Mouse (Mus musculus) urinary bladder, adult 18-20 months (tissue): ENCODE measurements around the gene Cacna1c.

Source experiments
- DNase-seq, 2 experiments: peaks; one replicate each; pipeline ENCODE4 v3.0.0; 2022; ENCODE audit warnings: low spot score in 2 of 2, mixed read lengths in 2 of 2

Gene Cacna1c

GRCm38 (mm10) chr6:119196382-119197305 is at the start of gene Cacna1c:
Gene Cacna1c, minus strand, starts transcription at chr6:119196418.
- no peak for DNase-seq

- no peak for DNase-seq
Observed at GRCm38 (mm10) chr6:119240871-119241705, 44.9 kb upstream of the Cacna1c start.

DNA sequence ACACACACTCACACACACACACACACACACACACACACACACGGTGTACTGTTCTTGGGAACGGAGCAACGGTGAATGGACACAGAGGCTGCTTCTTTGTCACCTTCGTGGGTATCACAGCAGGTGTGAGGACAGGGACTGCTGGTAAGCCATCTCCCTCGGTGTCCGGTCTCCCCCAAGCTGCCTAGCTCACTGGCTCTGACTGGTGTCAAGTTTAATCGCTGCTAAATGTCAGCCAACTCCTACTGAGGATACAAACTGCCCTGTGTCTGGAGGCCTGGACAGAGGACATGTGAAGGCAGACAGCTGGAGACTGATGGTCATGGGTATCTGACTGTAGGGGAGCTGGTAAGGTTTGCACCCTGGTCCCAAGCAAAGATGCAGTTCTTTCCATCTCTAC is 44.0 kb upstream of the Cacna1c start:
- no peak for DNase-seq

GRCm38 (mm10) chr6:119239341-119240005 is 43.3 kb upstream of the Cacna1c start:
- DNase-seq = no peak

- no peak for DNase-seq
Observed at GRCm38 (mm10) chr6:119237427-119237989, 41.3 kb upstream of the Cacna1c start.

GRCm38 (mm10) chr6:119236241-119236640 is 40.0 kb upstream of the Cacna1c start, which contains the start of gene Cacna2d4:
Gene Cacna2d4, plus strand, starts transcription at chr6:119236526.
- no peak for DNase-seq

DNA sequence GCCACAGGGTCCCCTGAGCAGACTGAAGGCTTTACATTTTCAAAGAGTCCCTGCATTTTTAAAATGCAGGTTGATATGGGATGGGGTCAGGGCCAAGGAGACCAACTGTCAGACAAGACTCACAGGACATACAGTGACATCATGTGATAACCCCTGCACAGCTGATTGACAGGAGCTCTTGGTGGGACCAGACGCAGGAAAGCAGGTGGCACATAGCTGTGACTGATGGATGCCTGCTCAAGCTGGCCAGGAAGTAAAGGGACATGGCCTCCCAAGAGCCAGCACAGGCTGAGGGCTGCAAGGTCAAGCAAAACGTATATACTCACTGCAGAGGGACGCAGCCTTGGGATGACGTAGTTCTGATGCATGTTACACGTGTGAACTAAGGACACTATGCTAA is 39.2 kb upstream of the Cacna1c start:
- no peak for DNase-seq

DNA sequence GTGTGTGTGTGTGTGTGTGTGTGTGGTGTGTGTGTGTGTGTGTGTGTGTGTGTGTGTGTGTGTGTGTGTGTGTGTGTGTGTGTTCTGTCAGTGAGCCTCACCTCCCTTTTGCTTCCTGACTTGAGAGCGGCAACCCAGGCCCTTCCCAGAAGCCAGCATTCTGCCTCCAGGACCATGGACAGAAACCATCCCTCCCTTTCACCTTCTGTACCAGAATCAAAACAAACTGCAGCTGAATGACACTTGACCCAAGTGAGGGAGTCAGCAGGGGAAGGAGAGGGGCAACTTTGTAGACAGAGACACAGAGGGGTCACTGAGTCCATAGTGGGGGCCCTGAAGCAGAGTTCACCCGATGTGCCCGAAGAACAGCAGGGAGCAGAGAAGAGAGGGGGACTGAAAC is 36.8 kb upstream of the Cacna1c start:
- no peak for DNase-seq

DNA sequence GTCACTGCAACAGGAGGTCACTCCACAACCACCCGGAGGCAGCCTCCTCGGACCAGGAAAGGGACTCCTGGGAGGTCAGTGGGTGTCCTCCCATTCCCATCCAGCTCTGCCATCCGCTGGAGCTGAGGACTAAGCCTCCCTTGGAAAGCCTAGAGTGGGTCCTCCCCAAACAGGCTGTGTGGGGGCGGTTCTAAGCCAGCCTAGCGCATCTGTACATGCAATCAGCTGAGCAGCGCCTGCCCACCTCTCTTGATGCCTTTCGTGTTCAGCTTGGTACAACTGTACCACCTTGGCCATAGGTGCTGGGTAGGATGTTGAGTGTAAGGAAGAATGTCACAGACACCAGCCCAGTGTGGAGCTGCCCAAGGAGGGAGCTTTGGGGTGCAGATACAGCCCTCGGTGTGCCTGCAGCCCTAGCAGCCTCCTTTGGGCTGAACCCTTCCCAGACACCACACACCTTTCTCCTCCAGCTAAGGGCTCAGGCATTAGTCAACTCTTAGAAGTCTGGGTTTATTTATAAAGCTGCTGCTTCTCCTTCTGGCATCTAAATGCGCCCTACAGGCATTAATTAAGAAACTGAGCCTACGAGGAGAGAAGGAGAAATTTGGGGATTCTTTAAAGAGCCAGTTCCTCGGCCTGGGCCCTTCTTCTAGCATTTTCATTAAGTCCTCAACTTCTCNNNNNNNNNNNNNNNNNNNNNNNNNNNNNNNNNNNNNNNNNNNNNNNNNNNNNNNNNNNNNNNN is 32.8 kb upstream of the Cacna1c start:
- no peak for DNase-seq

DNA sequence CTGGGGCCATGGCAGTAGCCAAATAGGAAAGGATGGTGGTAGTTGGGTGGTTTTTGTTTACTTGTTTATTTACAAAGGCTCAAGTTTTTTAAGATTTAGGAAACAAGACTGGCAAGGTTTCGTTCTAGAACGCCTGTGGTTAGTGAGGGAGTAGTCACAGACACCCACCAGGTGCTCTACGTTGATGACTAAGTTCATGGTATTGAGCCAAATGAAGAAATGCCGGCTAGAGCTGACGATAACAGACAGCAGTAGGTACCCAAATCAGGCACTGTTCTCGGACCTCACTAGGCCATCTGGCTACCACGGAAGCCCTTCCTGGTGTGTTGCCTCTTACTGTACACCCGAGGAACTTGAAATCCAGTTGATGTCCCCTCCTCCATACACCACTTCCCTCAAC is 30.8 kb upstream of the Cacna1c start:
- DNase-seq = no peak

GRCm38 (mm10) chr6:119225731-119226130 is 29.5 kb upstream of the Cacna1c start:
- DNase-seq = no peak

- DNase-seq = no peak
Observed at GRCm38 (mm10) chr6:119225226-119225625, 29.0 kb upstream of the Cacna1c start.

DNA sequence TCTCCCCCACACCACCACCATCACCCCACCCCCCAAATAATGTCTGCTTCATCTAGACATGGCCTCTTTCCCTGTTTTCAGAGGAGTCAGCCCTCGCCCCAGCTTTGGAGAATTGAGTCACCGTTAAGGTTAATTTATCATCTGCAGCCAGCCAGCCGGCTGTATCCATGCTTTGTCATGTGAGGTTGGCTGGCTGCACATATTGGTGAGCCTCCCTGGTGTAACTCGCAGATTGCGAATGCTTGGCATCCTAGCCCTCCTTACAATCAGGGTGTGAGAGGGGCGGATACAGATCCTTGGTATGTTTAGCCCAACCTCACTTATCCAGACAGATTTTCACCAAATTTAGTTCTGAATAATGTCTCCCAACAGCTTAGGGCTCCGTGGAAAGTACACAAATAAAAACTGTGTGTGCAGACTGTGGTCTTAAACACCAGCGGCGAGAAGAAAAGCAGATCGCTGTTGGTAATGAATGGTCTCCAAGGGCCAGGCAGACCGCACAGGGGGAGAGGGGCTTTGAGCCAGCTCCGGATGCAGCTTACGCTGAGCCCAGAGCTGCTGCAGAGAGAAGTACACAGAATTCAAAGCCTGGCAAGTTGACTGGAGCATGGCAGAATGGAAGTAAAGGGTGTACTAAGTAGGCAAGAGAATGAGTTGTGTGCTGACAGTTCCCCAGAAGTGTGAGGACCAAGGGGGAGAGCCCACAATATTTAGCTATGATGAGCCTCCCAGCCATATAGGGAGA is 28.4 kb upstream of the Cacna1c start:
- no peak for DNase-seq

DNA sequence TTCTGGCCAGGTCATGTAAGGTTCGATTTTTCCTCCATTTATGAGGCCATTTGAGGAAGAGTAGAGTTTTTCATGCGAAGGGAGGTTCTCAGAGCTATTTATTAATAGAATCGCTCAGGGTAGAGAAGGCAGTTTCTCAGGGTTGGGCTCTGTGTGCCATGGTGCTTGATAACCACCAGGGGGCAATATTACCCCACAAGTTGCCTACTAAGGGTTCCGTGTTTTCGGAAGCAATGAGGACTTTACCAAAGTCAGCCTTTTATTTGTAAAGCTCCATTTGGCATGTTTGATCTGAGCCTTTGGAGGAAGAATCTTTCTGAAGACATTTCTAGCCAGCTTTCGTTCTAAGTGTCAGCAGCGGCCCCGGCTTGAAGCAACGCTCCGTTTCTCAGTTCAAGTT is 24.1 kb upstream of the Cacna1c start:
- DNase-seq = peak in 1 of 2 experiments; percentile 36

DNA sequence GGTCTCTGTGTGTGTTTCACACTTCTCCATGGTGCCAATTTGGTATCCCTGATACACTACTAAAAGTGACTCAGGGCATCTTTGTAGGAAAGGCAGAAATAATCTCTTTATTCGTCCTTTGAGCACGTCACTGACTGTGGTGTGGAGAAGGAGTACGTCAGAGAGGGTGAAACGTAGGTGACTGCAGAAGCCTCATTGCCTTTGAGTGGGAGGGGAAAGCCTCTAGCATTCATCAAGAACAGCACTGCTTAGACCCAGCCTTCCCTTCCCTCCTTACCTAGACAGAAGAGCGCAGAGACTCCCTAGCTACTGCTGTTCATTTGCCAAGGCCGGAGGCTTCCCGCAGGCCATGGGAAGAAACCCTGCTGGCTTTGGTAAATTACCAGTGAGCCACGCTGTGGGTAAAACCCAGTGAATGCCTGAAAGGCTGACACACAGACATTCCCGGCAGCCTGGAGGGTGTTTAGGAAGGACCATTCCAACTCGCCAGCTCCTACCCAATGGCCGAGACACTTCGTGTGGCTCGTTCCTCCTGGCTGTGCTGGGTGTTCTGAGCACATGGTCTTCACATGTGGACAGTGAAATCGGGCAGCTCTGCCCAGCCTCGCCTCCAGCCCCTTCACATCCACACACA is 23.1 kb upstream of the Cacna1c start:
- no peak for DNase-seq

GRCm38 (mm10) chr6:119218591-119218990 is 22.4 kb upstream of the Cacna1c start:
- DNase-seq = no peak

DNA sequence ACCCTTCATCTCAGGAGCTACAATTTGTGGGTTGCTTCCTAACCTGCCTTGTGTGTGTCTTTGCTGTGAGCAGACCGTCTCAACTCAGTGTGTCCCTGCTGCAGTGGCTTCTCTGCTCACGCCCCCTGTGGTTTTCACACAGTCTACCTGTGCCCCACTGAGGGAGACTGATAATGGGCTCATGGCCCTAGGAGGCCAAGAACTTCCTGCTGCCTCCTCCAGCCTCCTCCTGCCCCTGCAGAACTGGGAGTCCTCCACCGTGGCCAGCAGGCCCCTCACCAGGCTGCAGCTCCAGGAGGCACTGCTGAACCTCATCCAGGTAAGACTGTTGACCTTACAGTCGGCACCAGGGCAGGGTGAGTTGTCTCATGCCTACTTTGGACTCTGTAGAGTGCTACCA is 21.4 kb upstream of the Cacna1c start:
- no peak for DNase-seq

- no peak for DNase-seq
Observed at GRCm38 (mm10) chr6:119215040-119215613, 18.9 kb upstream of the Cacna1c start.

DNA sequence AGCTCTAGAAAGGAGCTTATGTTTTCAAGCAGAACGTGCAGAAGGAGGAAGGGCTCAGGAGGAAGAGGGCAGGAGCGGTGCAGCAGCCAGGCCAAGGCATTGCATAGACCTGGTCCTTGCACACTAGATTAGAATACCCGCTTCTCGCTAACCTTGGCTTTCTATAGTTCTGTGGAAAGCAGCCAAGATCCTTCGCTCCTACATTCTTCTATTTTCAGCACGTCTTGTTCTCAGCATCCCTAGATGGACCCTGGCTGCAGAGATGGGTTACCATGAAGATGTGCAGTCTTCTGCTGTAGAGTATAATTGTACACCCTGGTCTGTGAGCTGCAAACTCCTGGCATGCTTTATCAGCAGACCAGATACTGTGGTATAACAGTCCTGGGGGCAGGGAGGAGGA is 18.0 kb upstream of the Cacna1c start:
- no peak for DNase-seq
